Mouse (Mus musculus) hindbrain, embryonic 15.5 days (tissue): Measurements from ENCODE around the gene Tlk2. TPM values are rescaled to one million over a fixed set of nuclear protein-coding genes. Genes with fewer than 3 reads are reported as not detected.

ENCODE experiments used
- ATAC-seq: fragments of 200-750 bp; cut with Nextera tagmentation; 2 replicates; pipeline ENCODE4 v1.8.0; 2017; ENCODE audit warnings: low read depth, moderate number of reproducible peaks, moderate TSS enrichment; ENCODE audit not compliant: low FRiP score
- H3K27ac ChIP-seq: fragments of 300-500 bp; sonication (generic); replicated peaks from 2 replicates; pipeline ENCODE4 v1.5.1; 2015; ENCODE audit warnings: mild to moderate bottlenecking, inconsistent platforms
- H3K27me3 ChIP-seq: fragments of 300-500 bp; sonication (generic); 2 replicates; pipeline ENCODE4 v1.6.1; 2015; ENCODE audit warnings: control low read depth, inconsistent platforms
- H3K36me3 ChIP-seq: fragments of 300-500 bp; sonication (generic); 2 replicates; pipeline ENCODE4 v1.6.1; 2015; ENCODE audit warnings: control low read depth, inconsistent platforms
- H3K4me1 ChIP-seq: fragments of 300-500 bp; sonication (generic); replicated peaks from 2 replicates; pipeline ENCODE4 v1.6.1; 2015; ENCODE audit warnings: control low read depth, inconsistent platforms
- H3K4me2 ChIP-seq: fragments of 300-500 bp; sonication (generic); 2 replicates; pipeline ENCODE4 v1.6.1; 2015; ENCODE audit warnings: moderate library complexity, mild to moderate bottlenecking, inconsistent platforms
- H3K4me3 ChIP-seq: fragments of 300-500 bp; sonication (generic); 2 replicates; pipeline ENCODE4 v1.5.1; 2015; ENCODE audit warnings: mild to moderate bottlenecking, inconsistent platforms
- H3K9ac ChIP-seq: fragments of 300-500 bp; sonication (generic); 2 replicates; pipeline ENCODE4 v1.6.1; 2015; ENCODE audit warnings: inconsistent platforms
- H3K9me3 ChIP-seq: fragments of 300-500 bp; sonication (generic); 2 replicates; pipeline ENCODE4 v1.6.1; 2016; ENCODE audit warnings: control low read depth, inconsistent platforms
- WGBS: fragments of 180-500 bp; shearing (Covaris S2); methylation state at CpG from one replicate; pipeline ENCODE4 v1.1.7; 2015; 5-methylcytosine and 5-hydroxymethylcytosine counted together
- polyA plus RNA-seq: library from polyadenylated mRNA; unstranded; fragments of >200 nt; fragmentation: Nextera tagmentation; extraction: Ambion mirVana; gene quantifications from 2 replicates; pipeline ENCODE4 v1.2.1, GENCODE M21; 2015

The Tlk2 gene
- polyA plus RNA-seq, 1 experiment from 2014 or later, result 18.9 TPM

DNA sequence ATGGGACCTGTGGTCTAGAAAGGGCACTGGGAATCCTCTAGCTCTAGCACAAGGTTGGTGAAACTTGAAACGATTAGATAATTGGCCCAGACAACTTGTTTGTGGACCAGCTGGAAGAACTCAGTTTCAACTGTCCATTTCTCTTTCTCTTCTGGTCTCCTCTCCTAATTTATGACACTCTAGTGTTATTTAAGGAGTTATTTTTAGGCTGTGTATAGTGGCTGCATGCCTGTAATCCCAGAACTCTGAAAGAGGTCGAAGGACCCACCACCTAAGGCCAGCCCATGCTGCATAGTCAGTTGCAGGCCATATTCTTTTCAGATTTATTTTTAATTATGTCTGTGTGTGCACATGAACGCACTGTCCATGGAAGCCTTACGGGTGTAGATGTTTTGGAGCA, 916 bp downstream of the Tlk2 start:
- peak overlapping the region; percentile 95 for H3K4me2 ChIP-seq
- ATAC-seq, result no peak
- no peaks in the 10 kb centered on the region for H3K27me3 ChIP-seq
- peaks cover 5% of the 10 kb centered on the region for H3K36me3 ChIP-seq
- H3K4me3 ChIP-seq, result peak overlapping the region; percentile 92
- H3K4me1 ChIP-seq, result peaks cover 30% of the 10 kb centered on the region
- no peak overlapping the region for H3K27ac ChIP-seq
- H3K9me3 ChIP-seq, result no peaks in the 10 kb centered on the region
- WGBS, result 75% methylated on average over 4 of the region's 4 CpGs
- H3K9ac ChIP-seq, result no peak overlapping the region

DNA sequence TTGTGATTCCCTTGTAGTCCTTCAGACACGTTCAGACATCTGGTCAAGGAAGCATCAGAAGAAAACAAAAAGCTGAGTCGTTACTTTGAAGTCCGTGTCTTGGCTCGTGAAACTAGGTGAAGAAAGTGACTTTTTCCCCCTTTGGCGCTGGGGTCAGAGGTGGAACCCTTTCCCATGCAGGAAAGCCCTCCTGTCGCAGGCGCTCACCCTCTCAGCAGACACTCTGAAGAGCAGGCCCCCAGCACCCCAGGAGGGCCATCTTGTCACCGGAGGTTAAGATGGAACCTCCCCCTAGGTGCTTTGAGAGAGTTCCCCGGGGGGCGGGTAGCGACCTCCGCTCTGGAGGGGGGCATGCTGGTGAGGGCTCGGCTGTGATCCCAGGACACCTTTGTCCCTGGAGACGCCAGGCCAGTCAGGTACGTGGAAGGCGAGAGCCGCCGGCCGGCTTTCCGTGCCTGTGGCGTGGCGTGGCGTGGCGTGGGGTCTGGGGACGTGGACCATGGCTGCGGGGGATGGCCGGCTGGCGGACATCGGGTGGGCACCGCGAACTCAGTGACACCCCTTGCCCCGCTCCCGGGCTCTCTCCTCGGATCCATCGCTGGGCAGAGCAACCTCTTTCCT, 2.0 kb downstream of the Tlk2 start:
- ATAC-seq, result no peak

DNA sequence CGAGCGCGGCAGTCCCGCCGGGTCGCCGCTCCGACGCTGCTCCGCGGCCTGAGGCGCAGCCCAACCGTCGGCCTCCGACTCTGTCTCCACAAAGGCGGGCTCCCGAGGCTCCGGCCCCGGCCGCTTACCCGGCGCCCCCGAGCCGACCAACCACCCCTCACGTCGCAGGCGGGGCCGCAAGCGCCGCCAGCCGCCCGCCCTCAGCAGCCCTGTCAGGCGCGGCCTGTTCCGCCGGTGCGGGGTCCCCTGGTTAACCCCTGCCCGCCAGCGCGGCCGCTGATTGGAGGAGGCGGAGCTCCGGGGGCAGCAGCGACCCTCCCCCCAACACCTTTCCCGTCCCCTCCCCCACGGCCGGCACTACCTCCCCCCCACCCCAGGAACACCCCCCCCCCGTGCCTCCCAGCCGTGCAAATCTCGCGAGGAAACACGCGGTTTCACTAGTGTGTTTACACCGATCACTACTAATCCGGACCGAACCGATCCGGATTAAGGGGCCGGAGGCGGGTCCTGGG, 2.6 kb downstream of the Tlk2 start:
- peak overlapping the region; percentile 92 for H3K4me3 ChIP-seq
- peak overlapping the region; percentile 96 for H3K27ac ChIP-seq
- peaks cover 17% of the 10 kb centered on the region for H3K36me3 ChIP-seq
- H3K27me3 ChIP-seq, result no peaks in the 10 kb centered on the region
- peak overlapping the region; percentile 95 for H3K4me2 ChIP-seq
- H3K9ac ChIP-seq, result peak overlapping the region; percentile 98
- WGBS, result under 1% methylated on average over 56 of the region's 60 CpGs
- no peaks in the 10 kb centered on the region for H3K9me3 ChIP-seq
- H3K4me1 ChIP-seq, result peaks cover 33% of the 10 kb centered on the region
- ATAC-seq, result peak; percentile 96

More for the DNA sequence above, 2.0 kb downstream of the Tlk2 start:
- H3K27me3 ChIP-seq, result no peaks in the 10 kb centered on the region
- peak overlapping the region; percentile 95 for H3K4me2 ChIP-seq
- H3K36me3 ChIP-seq, result peaks cover 13% of the 10 kb centered on the region
- no peaks in the 10 kb centered on the region for H3K9me3 ChIP-seq
- H3K27ac ChIP-seq, result peak overlapping the region; percentile 96
- H3K4me3 ChIP-seq, result peak overlapping the region; percentile 92
- WGBS, result 1% methylated on average over 31 of the region's 35 CpGs
- peaks cover 33% of the 10 kb centered on the region for H3K4me1 ChIP-seq
- peak overlapping the region; percentile 96 for H3K9ac ChIP-seq

DNA sequence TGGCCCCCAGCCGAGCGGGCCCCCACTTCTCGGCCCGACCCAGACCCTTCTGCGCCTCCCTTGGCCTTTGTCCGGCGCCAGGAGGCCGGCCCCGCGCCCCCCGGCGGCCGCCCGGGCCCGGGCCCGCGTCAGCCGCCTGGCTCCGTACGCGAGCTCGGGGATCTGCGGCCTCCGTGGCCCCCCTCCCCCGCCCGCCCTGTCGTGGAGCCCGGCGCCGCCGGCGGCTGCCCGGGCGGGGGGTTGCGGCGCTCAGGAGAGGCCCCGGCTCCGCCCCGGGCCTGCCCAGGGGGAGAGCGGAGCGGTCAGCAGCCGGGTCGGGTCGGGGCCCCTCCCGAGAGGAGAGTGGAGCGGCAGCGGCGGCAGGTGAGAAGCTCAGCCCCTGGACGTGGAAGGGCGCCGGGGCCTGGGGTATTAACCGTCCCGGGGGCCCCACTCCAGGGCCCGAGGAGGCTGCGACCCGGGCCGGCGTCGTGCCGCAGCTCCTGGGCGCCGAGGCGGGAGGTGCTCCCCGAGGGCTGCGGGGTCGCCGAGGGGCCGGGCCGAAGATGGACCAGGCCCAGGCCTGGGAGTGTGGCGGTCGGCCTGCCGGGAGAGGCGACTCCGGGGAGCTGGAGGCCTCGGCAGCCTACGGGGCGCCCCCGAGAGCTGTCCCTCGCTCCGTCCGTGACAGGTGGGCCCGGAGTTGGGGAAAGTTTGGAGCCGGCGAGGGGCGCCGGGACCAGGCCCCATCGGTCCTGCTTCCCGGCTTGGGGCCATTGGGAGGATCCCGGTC, 3.3 kb downstream of the Tlk2 start:
- no peaks in the 10 kb centered on the region for H3K27me3 ChIP-seq
- ATAC-seq, result peak; percentile 48
- peak overlapping the region; percentile 92 for H3K4me3 ChIP-seq
- H3K9me3 ChIP-seq, result no peaks in the 10 kb centered on the region
- peak overlapping the region; percentile 96 for H3K27ac ChIP-seq
- H3K36me3 ChIP-seq, result peaks cover 17% of the 10 kb centered on the region
- WGBS, result 2% methylated on average over 59 of the region's 89 CpGs
- H3K4me2 ChIP-seq, result peak overlapping the region; percentile 95
- H3K4me1 ChIP-seq, result peaks cover 33% of the 10 kb centered on the region
- H3K9ac ChIP-seq, result peak overlapping the region; percentile 98

DNA sequence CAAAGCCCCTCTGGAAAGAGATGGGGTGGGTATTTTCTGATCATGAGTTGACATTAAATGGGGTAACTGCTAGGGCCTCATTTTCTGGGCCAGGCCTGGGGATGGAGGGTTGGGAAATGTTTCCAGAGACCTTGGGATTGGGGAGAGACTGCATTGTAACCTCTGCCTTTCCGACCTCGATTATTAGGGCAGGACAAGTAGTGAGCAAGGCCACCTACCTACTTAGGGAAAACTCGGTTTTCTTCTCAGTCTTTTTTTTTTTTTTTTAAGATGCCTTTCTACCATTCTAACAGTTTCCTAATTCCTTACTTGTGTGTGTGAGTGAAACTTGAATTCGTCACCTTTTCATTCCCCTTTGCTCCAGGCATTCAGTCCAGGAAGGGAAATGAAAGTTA, 3.9 kb downstream of the Tlk2 start:
- Histone ChIP-seq H3K27me3 (no peaks in the 10 kb centered on the region), H3K9me3 (no peaks in the 10 kb centered on the region), H3K4me2 (peak overlapping the region; percentile 95), H3K27ac (peak overlapping the region; percentile 96), H3K36me3 (peaks cover 17% of the 10 kb centered on the region), H3K9ac (peak overlapping the region; percentile 98), H3K4me3 (peak overlapping the region; percentile 92), H3K4me1 (peaks cover 33% of the 10 kb centered on the region)
- WGBS, result 9% methylated on average over 4 of the region's 4 CpGs
- no peak for ATAC-seq

DNA sequence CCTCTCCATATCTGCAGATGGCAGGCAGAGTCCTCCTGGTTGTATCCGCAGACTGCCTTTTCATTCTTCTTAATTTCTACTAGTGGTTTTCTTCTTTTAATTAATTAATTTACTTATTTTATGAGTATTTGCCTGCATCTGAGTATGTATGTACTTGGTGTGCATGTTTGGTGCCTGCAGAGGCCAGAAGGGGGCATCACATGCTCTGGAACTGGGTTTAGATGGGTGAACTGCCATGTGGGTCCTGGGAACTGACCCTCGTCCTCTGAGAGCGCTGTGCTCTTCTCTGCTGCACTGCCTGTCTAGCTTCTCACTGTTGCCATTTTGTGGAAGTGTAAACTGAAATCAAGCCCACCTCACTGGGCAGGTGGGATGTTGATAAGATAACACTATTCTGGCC, 6.1 kb downstream of the Tlk2 start:
- Histone ChIP-seq H3K36me3 (peaks cover 17% of the 10 kb centered on the region), H3K4me3 (no peak overlapping the region), H3K27me3 (no peaks in the 10 kb centered on the region), H3K4me2 (no peak overlapping the region), H3K9ac (no peak overlapping the region), H3K4me1 (peaks cover 24% of the 10 kb centered on the region), H3K9me3 (no peaks in the 10 kb centered on the region), H3K27ac (no peak overlapping the region)
- WGBS, result 91% methylated on average over 3 of the region's 3 CpGs
- no peak for ATAC-seq

DNA sequence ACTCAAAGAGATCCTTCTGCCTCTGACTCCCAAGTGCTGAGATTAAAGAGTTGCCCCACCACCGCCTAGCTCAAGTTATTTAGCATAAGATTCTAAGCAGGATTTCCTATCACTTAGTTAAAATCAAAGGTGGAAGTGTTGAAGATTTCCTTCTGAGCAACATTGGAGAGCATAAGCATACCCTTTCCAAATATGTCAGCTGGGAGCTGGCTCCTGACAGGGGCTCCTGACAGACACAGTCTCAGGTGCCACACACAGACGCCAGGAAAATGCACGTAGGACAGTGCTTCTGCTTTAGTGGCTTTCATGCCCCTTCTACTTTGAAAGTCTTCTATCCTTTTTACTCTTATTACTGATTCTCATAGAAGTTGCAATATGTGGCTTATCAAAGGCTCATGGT, 13.6 kb downstream of the Tlk2 start:
- no peak for ATAC-seq
- no peak overlapping the region for H3K4me3 ChIP-seq

DNA sequence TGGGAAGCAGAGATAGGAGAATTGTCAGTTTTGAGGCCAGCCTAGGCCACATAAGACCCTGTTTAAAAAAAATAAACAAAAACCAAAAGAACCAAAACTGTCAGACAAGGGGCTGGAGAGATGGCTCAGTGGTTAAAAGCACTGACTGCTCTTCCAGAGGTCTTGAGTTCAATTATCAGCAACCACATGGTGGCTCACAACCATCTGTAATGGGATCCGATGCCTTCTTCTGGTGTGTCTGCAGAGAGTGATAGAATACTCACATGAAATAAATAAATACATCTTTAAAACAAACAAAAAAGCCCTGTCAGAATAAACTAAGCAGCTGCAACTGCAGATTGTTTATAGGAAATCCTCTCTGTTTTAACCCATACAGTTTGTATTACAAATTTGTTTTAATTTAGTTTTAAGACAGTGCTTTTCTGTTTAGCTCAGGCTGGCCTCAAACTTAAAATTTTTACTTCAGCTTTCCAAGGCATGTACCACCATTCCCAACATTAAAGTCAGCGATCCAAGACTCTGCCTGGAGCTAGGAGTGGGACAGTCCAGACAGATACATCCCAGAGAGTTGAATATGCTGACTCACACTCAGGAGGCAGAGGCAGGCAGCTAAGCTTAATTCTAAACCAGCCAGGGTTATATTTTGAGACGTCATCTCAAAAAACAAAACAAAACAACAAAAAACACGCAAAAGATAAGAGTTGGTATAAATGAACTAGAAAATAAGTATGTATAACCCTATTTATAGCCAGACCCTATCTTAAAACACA, 18.5 kb downstream of the Tlk2 start:
- H3K4me1 ChIP-seq, result no peaks in the 10 kb centered on the region
- no peaks in the 10 kb centered on the region for H3K9me3 ChIP-seq
- no peak overlapping the region for H3K27ac ChIP-seq
- H3K4me3 ChIP-seq, result no peak overlapping the region
- no peak overlapping the region for H3K9ac ChIP-seq
- ATAC-seq, result no peak
- H3K4me2 ChIP-seq, result no peak overlapping the region
- H3K27me3 ChIP-seq, result no peaks in the 10 kb centered on the region
- H3K36me3 ChIP-seq, result 0 out of 2 replicates have a peak, but pooled peaks cover 4% of the 10 kb centered on the region
- WGBS, result 92% methylated on average over 4 of the region's 4 CpGs

More for the DNA sequence above, 13.6 kb downstream of the Tlk2 start:
- no peaks in the 10 kb centered on the region for H3K9me3 ChIP-seq
- no peak overlapping the region for H3K4me2 ChIP-seq
- no peaks in the 10 kb centered on the region for H3K4me1 ChIP-seq
- H3K36me3 ChIP-seq, result 0 out of 2 replicates have a peak, but pooled peaks cover 5% of the 10 kb centered on the region
- no peak overlapping the region for H3K27ac ChIP-seq
- no peaks in the 10 kb centered on the region for H3K27me3 ChIP-seq
- WGBS, result 93% methylated on average over 3 of the region's 3 CpGs
- no peak overlapping the region for H3K9ac ChIP-seq

DNA sequence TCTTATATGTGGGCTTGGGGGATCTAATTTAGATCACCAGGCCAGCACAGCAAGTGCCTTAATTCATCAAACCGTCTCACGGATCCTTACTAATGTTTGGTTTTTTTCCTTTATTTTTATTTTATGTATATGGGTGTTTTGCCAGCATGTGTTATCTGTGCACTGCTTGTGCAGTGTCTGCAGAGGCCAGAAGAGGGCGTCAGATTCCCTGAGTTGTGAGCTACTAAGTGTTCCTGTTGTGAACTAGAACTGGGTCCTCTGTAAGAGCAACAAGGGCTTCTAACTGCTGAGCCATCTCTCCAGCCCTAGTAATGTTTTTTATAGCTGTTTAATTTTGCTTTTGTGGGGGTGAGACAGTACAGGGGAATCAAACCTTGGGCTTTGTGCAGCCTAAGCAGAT, 23.8 kb downstream of the Tlk2 start:
- Histone ChIP-seq H3K27ac (no peak overlapping the region), H3K4me3 (no peak overlapping the region), H3K4me1 (peaks cover 10% of the 10 kb centered on the region; the same call in 1 of the 2 replicates), H3K36me3 (no peaks in the 10 kb centered on the region), H3K27me3 (no peaks in the 10 kb centered on the region), H3K9me3 (no peaks in the 10 kb centered on the region), H3K4me2 (no peak overlapping the region), H3K9ac (no peak overlapping the region)
- ATAC-seq, result no peak
- 60% methylated on average over 3 of the region's 3 CpGs for WGBS

DNA sequence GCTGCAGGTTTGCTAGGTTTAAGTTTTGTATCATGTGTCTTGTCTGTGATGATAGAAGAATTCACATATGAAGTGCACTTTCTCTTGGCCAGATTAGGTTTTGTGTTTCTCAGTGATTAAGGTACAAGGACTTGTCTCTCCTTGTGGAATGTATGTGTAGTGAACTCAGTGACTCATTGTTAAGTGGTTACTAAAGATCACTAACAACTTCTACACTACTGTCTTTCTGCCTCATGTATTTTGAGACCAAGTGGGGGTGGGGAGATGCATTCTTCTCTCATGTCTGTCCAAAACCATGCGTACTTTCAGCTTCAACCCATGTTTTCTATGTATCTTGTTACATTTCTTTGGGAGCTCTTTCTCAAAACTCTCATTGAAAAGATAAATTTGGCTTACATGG, 31.4 kb downstream of the Tlk2 start:
- Histone ChIP-seq H3K27me3 (no peaks in the 10 kb centered on the region), H3K27ac (no peak overlapping the region), H3K9me3 (no peaks in the 10 kb centered on the region), H3K4me3 (no peak overlapping the region), H3K4me1 (no peaks in the 10 kb centered on the region), H3K36me3 (0 out of 2 replicates have a peak, but pooled peaks cover 2% of the 10 kb centered on the region), H3K9ac (no peak overlapping the region), H3K4me2 (no peak overlapping the region)
- ATAC-seq, result no peak
- WGBS, result 82% methylated on average over 1 of the region's 1 CpGs

DNA sequence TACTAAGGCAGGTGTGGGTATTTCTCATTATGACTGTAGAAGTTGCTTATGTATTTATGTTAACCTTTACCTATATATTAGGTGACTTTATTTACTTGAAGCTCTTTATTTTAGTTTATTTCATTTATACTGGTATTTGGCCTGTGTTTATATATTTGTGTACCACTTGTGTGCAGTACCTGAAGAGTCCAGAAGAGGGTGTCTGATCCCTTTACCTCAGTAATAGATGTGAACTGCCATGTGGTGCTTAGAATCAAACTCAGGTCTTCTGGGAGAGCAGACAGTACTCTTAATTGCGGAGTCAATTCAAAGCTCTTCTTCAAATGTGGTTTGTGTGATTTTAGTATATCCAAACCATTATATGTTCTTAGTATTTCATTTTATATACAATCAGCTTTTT, 35.6 kb downstream of the Tlk2 start:
- no peak overlapping the region for H3K9ac ChIP-seq
- H3K36me3 ChIP-seq, result no peaks in the 10 kb centered on the region
- no peak overlapping the region for H3K4me2 ChIP-seq
- ATAC-seq, result no peak
- no peak overlapping the region for H3K4me3 ChIP-seq
- H3K27ac ChIP-seq, result no peak overlapping the region
- no peaks in the 10 kb centered on the region for H3K27me3 ChIP-seq
- H3K4me1 ChIP-seq, result no peaks in the 10 kb centered on the region
- WGBS, result 95% methylated on average over 1 of the region's 1 CpGs
- H3K9me3 ChIP-seq, result no peaks in the 10 kb centered on the region

DNA sequence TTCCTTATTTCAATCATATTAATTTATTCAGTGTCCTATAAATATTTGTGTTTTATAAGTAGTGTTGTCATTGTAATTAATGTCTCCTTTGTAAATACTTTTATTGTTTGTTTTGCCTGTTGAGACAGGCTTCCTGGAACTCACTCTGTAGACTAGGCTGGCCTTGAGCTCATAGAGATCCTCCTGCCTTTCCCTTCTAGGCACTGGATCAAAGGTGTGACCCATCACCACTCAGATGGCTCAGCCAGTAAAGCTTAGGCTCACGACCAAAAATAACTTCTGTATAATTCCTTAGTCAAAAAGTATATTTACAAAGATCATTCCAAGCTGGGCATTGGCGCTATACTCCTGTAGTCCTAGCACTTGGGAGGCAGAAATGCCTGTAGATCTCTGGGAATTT, 39.2 kb downstream of the Tlk2 start:
- no peaks in the 10 kb centered on the region for H3K9me3 ChIP-seq
- no peak overlapping the region for H3K4me2 ChIP-seq
- no peaks in the 10 kb centered on the region for H3K27me3 ChIP-seq

More for the DNA sequence above, 39.2 kb downstream of the Tlk2 start:
- H3K36me3 ChIP-seq, result peaks cover 8% of the 10 kb centered on the region
- ATAC-seq, result no peak
- 85% methylated on average over 2 of the region's 2 CpGs for WGBS
- H3K4me1 ChIP-seq, result no peaks in the 10 kb centered on the region
- H3K4me3 ChIP-seq, result no peak overlapping the region
- no peak overlapping the region for H3K27ac ChIP-seq
- no peak overlapping the region for H3K9ac ChIP-seq
